Mouse (Mus musculus) G1E-ER4 (cell line): ENCODE results near the gene Banf2. TPM values are rescaled to one million over a fixed set of nuclear protein-coding genes. Genes with fewer than 3 reads are reported as not detected.

Experiments
- GATA1 ChIP-seq: IDR thresholded peaks from one replicate; pipeline ENCODE4 v1.8.0; 2012; ENCODE audit warnings: low read length, inconsistent platforms
- polyA plus RNA-seq: library from polyadenylated mRNA; stranded (reverse); fragments of >175 nt; gene quantifications from 2 replicates; pipeline ENCODE4 v1.2.3, GENCODE M21; 2012

The Banf2 gene
- polyA plus RNA-seq, 1 experiment = not detected

DNA sequence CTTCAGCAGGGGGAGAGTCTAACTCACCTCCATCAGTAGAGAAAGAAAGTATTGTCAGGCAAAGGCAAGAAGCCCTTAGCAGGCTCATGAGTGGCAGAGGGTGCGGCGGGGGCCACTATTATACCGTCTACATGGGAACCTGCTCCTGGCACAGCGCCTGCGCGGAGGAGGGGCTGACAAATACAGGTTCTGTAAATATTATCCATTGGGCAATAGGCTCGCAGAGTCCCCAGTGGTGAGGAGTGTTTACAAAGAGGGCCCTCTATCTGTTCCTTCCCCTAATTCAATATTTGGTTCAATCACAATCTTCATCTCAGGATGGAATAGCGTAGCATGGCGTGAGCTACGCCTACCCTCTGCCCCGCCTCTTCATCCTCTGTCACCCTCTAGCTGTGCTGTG lies 18.8 kb upstream of the Banf2 start:
- no peak for TF ChIP-seq GATA1

DNA sequence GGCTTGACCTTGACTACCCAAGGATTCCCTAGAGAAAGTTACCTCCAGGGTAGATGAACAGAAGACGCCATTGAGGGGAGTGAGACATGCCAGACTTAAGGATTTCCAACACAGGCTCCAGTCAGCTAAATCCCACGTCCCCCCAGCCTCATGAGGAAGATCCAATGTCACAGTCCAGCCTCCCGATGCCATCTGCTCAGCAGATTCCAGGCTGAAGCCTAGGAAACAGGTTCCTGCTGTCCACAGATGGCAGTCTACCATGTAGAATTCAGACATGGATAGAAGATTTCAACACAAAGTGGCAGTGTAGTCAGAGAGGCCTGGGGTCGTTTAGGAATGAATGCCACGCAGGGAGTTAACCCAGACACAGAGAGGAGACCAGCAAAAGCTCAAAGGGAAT lies 18.4 kb upstream of the Banf2 start:
- TF ChIP-seq GATA1 = no peak

DNA sequence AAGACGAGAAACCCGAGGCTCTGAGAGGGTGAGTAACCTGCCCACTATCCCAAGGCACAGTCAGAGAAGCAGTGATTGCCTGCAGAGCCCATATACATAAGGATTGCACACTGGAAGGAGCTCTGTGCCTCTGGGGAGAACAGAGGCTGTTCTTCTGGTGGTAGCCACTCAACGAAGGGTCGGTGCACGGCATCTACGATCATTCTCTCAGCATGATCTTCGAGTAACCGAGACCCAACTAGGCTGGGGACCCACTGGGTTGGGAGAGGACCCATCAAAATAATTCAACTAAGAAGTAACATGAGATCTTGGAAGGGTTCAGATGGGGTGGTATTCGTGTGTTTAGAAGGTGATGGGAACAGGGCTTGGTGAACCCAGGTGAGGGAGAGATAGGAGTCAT lies 17.0 kb upstream of the Banf2 start:
- no peak for TF ChIP-seq GATA1

DNA sequence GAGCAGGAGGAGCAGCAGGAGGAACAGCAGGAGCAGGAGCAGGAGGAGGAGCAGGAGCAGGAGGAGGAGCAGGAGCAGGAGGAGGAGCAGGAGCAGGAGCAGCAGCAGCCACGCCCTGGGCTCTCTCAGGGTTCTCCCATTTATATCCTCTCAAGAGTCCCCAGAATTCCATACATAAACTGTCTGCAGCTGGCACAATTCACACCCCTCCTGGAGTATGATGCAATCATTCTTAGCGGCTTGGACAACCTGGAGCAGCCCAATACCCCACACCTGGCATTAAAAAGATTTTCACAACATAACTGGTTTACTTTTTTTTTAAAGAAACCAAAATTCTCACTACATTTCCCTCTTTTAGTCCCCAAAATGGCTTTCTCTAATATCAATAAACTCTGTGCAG lies 12.9 kb upstream of the Banf2 start:
- no peak for TF ChIP-seq GATA1

DNA sequence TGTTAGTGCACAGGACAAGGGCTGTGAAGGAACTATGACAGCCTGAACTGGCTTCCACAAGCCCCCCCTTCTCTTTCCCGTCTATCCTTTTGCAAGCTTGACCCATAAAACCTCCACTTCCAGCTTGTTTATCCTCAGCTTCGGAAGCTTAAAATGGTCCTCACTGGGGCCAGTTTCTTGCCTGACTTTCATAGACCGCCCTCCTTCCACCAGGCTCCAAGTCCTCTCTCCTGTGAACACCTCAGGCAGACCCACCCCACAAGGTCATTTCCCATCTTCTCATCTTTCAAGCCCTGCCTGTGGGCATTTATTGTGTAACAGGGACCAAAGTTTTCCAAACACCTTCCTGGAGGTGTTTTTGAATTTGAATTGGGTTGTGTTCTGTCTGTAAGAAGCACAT lies 10.4 kb upstream of the Banf2 start:
- TF ChIP-seq GATA1 = no peak

- TF ChIP-seq GATA1 = no peak
Observed at GRCm38 (mm10) chr2:144025361-144025760, 7.5 kb upstream of the Banf2 start.

GRCm38 (mm10) chr2:144026456-144026855 lies 6.4 kb upstream of the Banf2 start:
- no peak for TF ChIP-seq GATA1

- TF ChIP-seq GATA1 = no peak
Observed at GRCm38 (mm10) chr2:144030791-144031190, 2.1 kb upstream of the Banf2 start.

GRCm38 (mm10) chr2:144044726-144045125 lies 11.9 kb downstream of the Banf2 start:
- TF ChIP-seq GATA1 = no peak

- TF ChIP-seq GATA1 = no peak
Observed at GRCm38 (mm10) chr2:144045756-144046560, 13.1 kb downstream of the Banf2 start.

DNA sequence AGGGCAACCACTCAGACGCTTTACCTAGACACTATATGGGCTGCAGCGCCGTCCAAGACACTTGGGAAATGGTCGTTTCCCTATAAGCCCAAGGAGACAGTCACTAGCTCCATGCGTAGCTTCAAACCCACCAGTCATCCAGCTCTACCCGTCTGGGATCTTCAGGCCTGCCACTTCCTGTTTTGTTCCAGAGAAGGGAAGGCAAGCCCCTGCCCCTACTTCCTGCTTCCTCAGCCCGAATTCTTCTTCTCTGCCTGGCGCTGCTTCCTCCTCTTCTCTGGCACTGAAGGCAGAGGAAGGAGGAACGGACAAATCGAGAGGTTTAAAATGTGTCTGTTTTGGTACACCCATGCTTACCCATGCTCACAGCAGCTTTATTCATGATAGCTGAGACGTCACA lies 14.1 kb downstream of the Banf2 start:
- TF ChIP-seq GATA1 = no peak

DNA sequence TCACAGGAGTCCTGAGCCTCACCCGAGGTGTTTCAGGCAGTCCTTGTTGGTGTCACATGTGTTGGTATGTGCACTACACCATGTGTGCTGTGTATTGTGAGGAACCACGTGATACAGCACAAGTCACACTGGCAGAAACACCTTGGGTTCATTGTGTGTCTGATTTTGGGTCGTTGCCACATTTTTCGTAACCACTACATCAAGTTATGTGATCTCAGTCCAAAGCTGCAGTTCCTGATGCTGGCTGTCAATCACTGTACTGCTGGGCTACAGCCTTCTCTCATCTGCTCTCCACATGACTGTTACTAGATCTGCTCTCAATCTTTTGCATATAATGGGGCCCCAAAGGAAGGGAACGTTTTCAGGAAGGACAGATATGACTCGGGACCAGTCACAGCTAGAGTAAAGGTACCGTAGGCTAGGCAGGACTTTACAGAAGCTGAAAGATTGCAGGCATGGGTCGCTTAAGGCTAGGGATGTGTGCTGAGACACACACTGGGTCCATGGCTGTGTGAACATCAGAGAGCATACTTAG lies 17.4 kb downstream of the Banf2 start:
- no peak for TF ChIP-seq GATA1

DNA sequence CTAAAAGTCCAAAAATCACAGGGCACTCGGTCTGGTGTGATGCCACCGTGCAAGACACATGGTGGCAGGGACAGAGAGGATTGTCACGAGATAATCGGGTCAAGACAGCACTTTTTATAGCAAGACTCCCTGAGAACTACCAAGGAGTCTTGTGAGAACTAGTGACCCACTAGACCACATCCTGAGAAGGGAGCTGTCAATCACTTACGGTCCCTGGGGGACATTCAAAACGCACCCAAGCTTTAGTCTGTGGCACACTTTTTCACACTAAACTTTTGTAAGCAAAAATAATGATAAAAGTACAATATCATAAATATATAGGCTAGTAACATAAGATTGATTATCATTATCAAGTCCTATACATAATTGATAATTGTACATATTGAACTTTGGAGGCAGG lies 18.0 kb downstream of the Banf2 start:
- no peak for TF ChIP-seq GATA1

GRCm38 (mm10) chr2:144052410-144053065 lies 19.7 kb downstream of the Banf2 start:
- no peak for TF ChIP-seq GATA1

GRCm38 (mm10) chr2:144057735-144058134 lies 24.9 kb downstream of the Banf2 start:
- no peak for TF ChIP-seq GATA1

DNA sequence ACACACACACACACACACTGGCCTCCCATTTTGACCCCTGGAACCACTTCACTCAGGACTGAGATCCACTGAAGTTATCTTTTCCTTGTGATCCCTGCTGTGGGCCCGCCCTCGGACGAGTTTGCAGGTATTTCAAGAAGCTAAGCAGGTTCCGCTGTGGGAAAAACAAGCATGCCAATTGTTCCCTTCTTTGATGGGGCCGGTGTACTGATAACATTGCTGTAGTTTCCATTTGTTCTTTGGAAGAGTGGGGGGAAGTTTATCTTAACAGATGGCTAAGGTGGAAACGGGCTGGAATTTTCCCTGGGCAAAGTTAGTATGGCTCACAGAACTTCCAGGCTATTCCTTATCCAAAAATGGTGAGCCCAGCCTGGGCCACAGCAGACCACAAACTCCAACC lies 28.8 kb downstream of the Banf2 start:
- no peak for TF ChIP-seq GATA1

- TF ChIP-seq GATA1 = no peak
Observed at GRCm38 (mm10) chr2:144065499-144065898, 32.6 kb downstream of the Banf2 start.

- no peak for TF ChIP-seq GATA1
Observed at GRCm38 (mm10) chr2:144069663-144070062, 36.8 kb downstream of the Banf2 start.
